Comparison of ENCODE assay signal across 8 mouse cellular contexts in the genomic region with DNA sequence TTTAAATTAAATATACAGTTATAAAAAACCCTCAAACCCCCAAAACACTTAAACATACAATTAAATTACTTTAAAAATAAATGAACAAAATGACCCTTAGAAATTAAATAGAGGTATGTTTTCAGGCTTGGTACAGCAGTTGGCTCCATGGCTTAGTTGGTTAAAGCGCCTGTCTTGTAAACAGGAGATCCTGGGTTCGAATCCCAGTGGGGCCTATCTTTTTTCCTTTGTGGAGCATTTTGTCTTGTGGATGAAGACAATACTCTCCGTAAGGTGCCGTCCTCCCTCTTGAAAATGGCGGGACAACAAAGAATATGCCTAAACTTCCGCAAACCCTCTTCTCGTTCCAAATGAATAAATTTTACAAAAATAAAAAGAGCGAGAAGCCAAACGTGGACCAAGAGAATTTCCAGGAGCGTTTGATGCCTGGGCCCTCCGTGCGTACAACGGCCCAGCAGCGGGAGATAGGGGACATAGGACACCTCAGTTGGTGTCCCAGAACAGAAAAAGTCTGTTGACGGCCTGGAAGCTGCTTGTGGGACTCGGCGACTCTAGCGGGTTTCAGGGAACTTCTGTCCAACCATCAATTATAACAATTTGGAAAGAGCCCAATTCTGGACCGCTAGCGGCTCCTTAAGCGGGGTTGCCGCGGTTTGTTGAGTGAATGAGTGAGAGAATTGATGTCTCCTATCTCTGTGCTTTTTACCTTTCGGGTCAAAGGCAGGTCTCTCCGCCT. TPM values are rescaled to one million over a fixed set of nuclear protein-coding genes. Genes with fewer than 3 reads are reported as not detected.
DNase-seq lines count a peak whose midpoint lies in the region; ATAC-seq and TF ChIP-seq lines count a peak whose summit lies in the region.

No protein-coding gene starts in this region.

- no peaks in the 10 kb centered on the region for H3K36me3 ChIP-seq in intestine, embryonic 15.5 days
- H3K36me3 ChIP-seq in spleen, adult 2 months (ENCODE audit: control insufficient read depth, insufficient read depth, low read length), result no peaks in the 10 kb centered on the region

- ATAC-seq in intestine, embryonic 15.5 days, result peak; percentile 80
- ATAC-seq in megakaryocyte-erythroid progenitor cell, adult 5-6 weeks (replicated peaks; ENCODE audit: low FRiP score, low TSS enrichment, poor library complexity, severe bottlenecking), result peak; percentile 38

- no peak overlapping the region for H3K27ac ChIP-seq in intestine, embryonic 15.5 days
- H3K27ac ChIP-seq in spleen, adult 2 months (ENCODE audit: insufficient read depth, low read length), result no peak overlapping the region

- H3K4me3 ChIP-seq in intestine, embryonic 15.5 days (replicated peaks), result peak overlapping the region; percentile 40
- peak overlapping the region; percentile 52 for H3K4me3 ChIP-seq in spleen, adult 2 months (ENCODE audit: extremely low read depth, insufficient read depth, insufficient read length)

- H3K4me2 ChIP-seq in intestine, embryonic 15.5 days (replicated peaks), result peak overlapping the region; percentile 52

- WGBS in intestine, embryonic 15.5 days, result under 1% methylated on average over 25 of the region's 25 CpGs
- under 1% methylated on average over 25 of the region's 25 CpGs for WGBS in spleen, adult 2 months

- 0 out of 2 replicates have a peak, but pooled peaks cover 3% of the 10 kb centered on the region for H3K4me1 ChIP-seq in intestine, embryonic 15.5 days (replicated peaks)
- H3K4me1 ChIP-seq in spleen, adult 2 months (ENCODE audit: control insufficient read depth, insufficient read depth, insufficient read length), result peaks cover 6% of the 10 kb centered on the region; the same call in 1 of the 2 replicates

- H3K9me3 ChIP-seq in intestine, embryonic 15.5 days, result no peaks in the 10 kb centered on the region

- TF ChIP-seq CTCF in spleen, adult 2 months (IDR thresholded peaks at IDR 0.05; ENCODE audit: extremely low read depth, insufficient read depth, insufficient read length, insufficient replicate concordance), result no peak

- TF ChIP-seq POLR2A in spleen, adult 2 months (IDR thresholded peaks at IDR 0.05; ENCODE audit: low read depth, low read length), result no peak

- intact Hi-C loops in left cerebral cortex, postnatal 14 days (cut with DNase I), result loop anchor here (2.0 to 5.0 kb wide), 3 partner anchors 44 to 75 kb away; no protein-coding TSS in a partner anchor

- H3K27me3 ChIP-seq in intestine, embryonic 15.5 days (replicated peaks), result no peaks in the 10 kb centered on the region
- H3K27me3 ChIP-seq in spleen, adult 2 months (ENCODE audit: control insufficient read depth, insufficient read depth, low read length), result peaks cover 10% of the 10 kb centered on the region

- H3K9ac ChIP-seq in intestine, embryonic 15.5 days, result peak overlapping the region; percentile 2; the same call in 1 of the 2 replicates

- peak; percentile 44 for DNase-seq in ovary, postnatal 14 days (ENCODE audit: low spot score)
- no peak for DNase-seq in ovary, postnatal 36 days (ENCODE audit: low spot score)
- peak; percentile 90 for DNase-seq in cerebellum, postnatal 10 days
- DNase-seq in frontal cortex, postnatal 36 days (ENCODE audit: low spot score in 2 of 2), result peak; percentile 90 to 95
- DNase-seq in left cerebral cortex, postnatal 14 days (ENCODE audit: low spot score in 2 of 2), result peak; percentile 73 to 94
- DNase-seq in spleen, adult 2 months (ENCODE audit: low read depth in 1 of 2, low spot score in 2 of 2), result no peak

RNA-seq across cellular contexts. Expression of a gene that starts 16.5 kb away (rescaled TPM):
- not detected in 2 replicates for polyA plus RNA-seq in intestine, embryonic 15.5 days (2015; fragmentation: Nextera tagmentation; extraction: Ambion mirVana)
- total RNA-seq in left cerebral cortex, postnatal 14 days (2021), result not detected
- not detected in 2 replicates for total RNA-seq in megakaryocyte-erythroid progenitor cell, adult 5-6 weeks (2014; fragmentation: Nextera tagmentation)
- not detected in 2 replicates for total RNA-seq in megakaryocyte-erythroid progenitor cell, adult 5-6 weeks (2017)
- polyA plus RNA-seq in spleen, adult 2 months (2012; rRNA removed), result not detected in 2 replicates

RNA-seq across cellular contexts. Expression of a gene that starts 35.9 kb away (rescaled TPM):
- not detected in 2 replicates for polyA plus RNA-seq in intestine, embryonic 15.5 days (2015; fragmentation: Nextera tagmentation; extraction: Ambion mirVana)
- total RNA-seq in left cerebral cortex, postnatal 14 days (2021), result under 1 TPM in 1 of 2 experiments, not detected in 1; 0.30 TPM
- total RNA-seq in megakaryocyte-erythroid progenitor cell, adult 5-6 weeks (2014; fragmentation: Nextera tagmentation), result not detected in 2 replicates
- not detected in 2 replicates for total RNA-seq in megakaryocyte-erythroid progenitor cell, adult 5-6 weeks (2017)
- polyA plus RNA-seq in spleen, adult 2 months (2012; rRNA removed), result not detected in 2 replicates

Comparison
In these comparisons a context has a peak if more than half of its experiments do, and no peak if none do; other contexts are left out.
1. DNase-seq: peak in ovary, postnatal 14 days (single experiment), cerebellum, postnatal 10 days (2 of 2), frontal cortex, postnatal 36 days (2 of 2) and left cerebral cortex, postnatal 14 days (2 of 2); none in ovary, postnatal 36 days (single experiment) and spleen, adult 2 months (0 of 2).